Comparison of ENCODE assay signal across 19 mouse cellular contexts in the genomic region with DNA sequence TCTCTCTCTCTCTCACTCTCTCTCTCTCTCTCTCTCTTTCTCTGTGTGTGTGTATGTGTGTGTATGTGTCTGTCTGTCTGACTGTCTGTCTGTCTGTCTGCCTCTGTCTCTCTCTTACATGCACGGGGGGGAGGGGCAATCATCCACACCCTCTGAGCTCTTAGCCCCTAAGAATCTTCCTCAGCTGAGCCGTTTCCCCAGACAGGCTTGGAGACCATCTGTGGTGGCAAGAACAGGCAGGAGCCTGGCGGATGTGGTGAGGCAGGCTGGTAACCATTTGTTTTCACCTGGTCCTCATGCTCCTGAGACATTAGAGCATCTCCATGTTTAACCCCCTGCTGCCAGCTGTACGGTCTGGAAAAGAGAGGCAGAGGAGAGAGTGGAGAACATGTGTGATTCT. TPM values are rescaled to one million over a fixed set of nuclear protein-coding genes. Genes with fewer than 3 reads are reported as not detected.
DNase-seq lines count a peak whose midpoint lies in the region; TF ChIP-seq lines count a peak whose summit lies in the region.
"Had no signal": no experiment of that assay in that cellular context is flagged by ENCODE, and none has a peak within 500 bp of the region (broad histone marks: within the 10 kb centered on the region; RNA-seq: fewer than 3 reads in every experiment).

No protein-coding gene starts in this region.

- peak; percentile 20 for DNase-seq in brain, embryonic 14.5 days (ENCODE audit: low read depth)
- DNase-seq in thymus, adult 18-20 months, result peak; percentile 18 to 48
- DNase-seq in thymus, postnatal 14 days, result peak; percentile 66
- DNase-seq in layer of hippocampus, postnatal 10 days (ENCODE audit: low spot score in 2 of 2), result no peak
- no peak for DNase-seq in spleen, postnatal 4 days (ENCODE audit: low spot score in 2 of 2)
- DNase-seq in gastrocnemius, adult 8-10 months (ENCODE audit: low spot score in 2 of 2), result no peak
- no peak for DNase-seq in Muller cell, postnatal 12 days (ENCODE audit: inconsistent ontology term)
- DNase-seq: adrenal gland, postnatal 14 days; cerebellum, adult 18-20 months; cerebellum, adult 9-11 months; cerebellum, postnatal 36 days; gastrocnemius, adult 2 months; gastrocnemius, postnatal 36 days; heart, adult 11 months; heart, postnatal 10 days; heart, postnatal 4 days had no signal

- no peak for TF ChIP-seq CTCF in brain, embryonic 14.5 days (IDR thresholded peaks at IDR 0.05; ENCODE audit: borderline replicate concordance, extremely low read depth, insufficient read depth, insufficient read length)

- no peak for TF ChIP-seq POLR2A in brain, embryonic 14.5 days (IDR thresholded peaks at IDR 0.05; ENCODE audit: borderline replicate concordance, extremely low read depth, insufficient read depth, insufficient read length, poor library complexity, severe bottlenecking)

RNA-seq across cellular contexts. Expression of a gene that starts 18.2 kb away (rescaled TPM):
- 160 and 273 TPM in 2 replicates for polyA plus RNA-seq in brain, embryonic 14.5 days (2012; rRNA removed)
- 100 to 1,000 TPM; 104 to 105 TPM for total RNA-seq in layer of hippocampus, postnatal 10 days (2021)
- under 1 TPM in 3 of 4 experiments, not detected in 1; 0.09 to 0.32 (median 0.15) TPM for total RNA-seq in gastrocnemius, adult 8-10 months (2022)
- total RNA-seq: adrenal gland, adult 18-20 months; gastrocnemius, postnatal 36 days had no signal
- polyA plus RNA-seq: activated CD4-positive, CD25-positive, alpha-beta regulatory T cell, adult 4 months; CD4-positive, CD25-positive, alpha-beta regulatory T cell, adult 4 months had no signal

RNA-seq across cellular contexts. Expression of a gene that starts 33.7 kb away (rescaled TPM):
- 30.1 and 42.2 TPM in 2 replicates for polyA plus RNA-seq in brain, embryonic 14.5 days (2012; rRNA removed)
- total RNA-seq in layer of hippocampus, postnatal 10 days (2021), result 10 to 100 TPM; 71.8 to 72.8 TPM
- total RNA-seq in gastrocnemius, adult 8-10 months (2022), result 10 to 100 TPM; 33.8 to 40.0 (median 37.8) TPM

Comparison
In these comparisons a context has a peak if more than half of its experiments do, and no peak if none do; other contexts are left out.
1. DNase-seq: peak in brain, embryonic 14.5 days (single experiment), thymus, adult 18-20 months (2 of 2) and thymus, postnatal 14 days (single experiment); none in layer of hippocampus, postnatal 10 days (0 of 2), spleen, postnatal 4 days (0 of 2), gastrocnemius, adult 8-10 months (0 of 2) and Muller cell, postnatal 12 days (single experiment).
2. RNA of a gene that starts 18.2 kb away (total RNA-seq): 104 to 105 TPM in layer of hippocampus, postnatal 10 days; 0.09 to 0.32 TPM in gastrocnemius, adult 8-10 months; every median in the first group is over 10 times any median in the second.